Mouse (Mus musculus) liver, embryonic 11.5 days (tissue): ENCODE measurements around the gene Stt3b. TPM values are rescaled to one million over a fixed set of nuclear protein-coding genes. Genes with fewer than 3 reads are reported as not detected.
A peak's percentile ranks its signal among the peaks of the same experiment; 100 is the strongest.

ENCODE experiments used
- ATAC-seq: fragments of 200-750 bp; cut with Nextera tagmentation; replicated peaks from 2 replicates; pipeline ENCODE4 v1.8.0; 2017; ENCODE audit warnings: moderate number of reproducible peaks, mild to moderate bottlenecking, moderate TSS enrichment, moderate library complexity; ENCODE audit not compliant: low FRiP score
- DNase-seq: peaks from one replicate; pipeline ENCODE4 v3.0.0-alpha.2; 2017; ENCODE audit warnings: low spot score
- H3K27ac ChIP-seq: fragments of 300-500 bp; sonication (generic); 2 replicates; pipeline ENCODE4 v1.5.1; 2014; ENCODE audit warnings: mild to moderate bottlenecking, low read depth, low read length, control low read depth
- H3K27me3 ChIP-seq: fragments of 300-500 bp; sonication (generic); replicated peaks from 2 replicates; pipeline ENCODE4 v1.6.1; 2014; ENCODE audit warnings: low read length, mixed read lengths; ENCODE audit not compliant: control insufficient read depth, insufficient read depth
- H3K36me3 ChIP-seq: fragments of 300-500 bp; sonication (generic); 2 replicates; pipeline ENCODE4 v1.6.1; 2014; ENCODE audit warnings: mild to moderate bottlenecking, low read length, moderate library complexity, mixed read lengths; ENCODE audit not compliant: control insufficient read depth, insufficient read depth
- H3K4me1 ChIP-seq: fragments of 300-500 bp; sonication (generic); replicated peaks from 2 replicates; pipeline ENCODE4 v1.6.1; 2014; ENCODE audit warnings: low read length, mixed read lengths; ENCODE audit not compliant: control insufficient read depth, insufficient read depth
- H3K4me2 ChIP-seq: fragments of 300-500 bp; sonication (generic); 2 replicates; pipeline ENCODE4 v1.6.1; 2014; ENCODE audit warnings: mild to moderate bottlenecking, control low read depth, moderate library complexity
- H3K4me3 ChIP-seq: fragments of 300-500 bp; sonication (generic); 2 replicates; pipeline ENCODE4 v1.5.1; 2014; ENCODE audit warnings: low read depth, low read length, control low read depth
- H3K9ac ChIP-seq: fragments of 300-500 bp; sonication (generic); 2 replicates; pipeline ENCODE4 v1.6.1; 2014; ENCODE audit warnings: low read depth, low read length, control low read depth
- H3K9me3 ChIP-seq: fragments of 300-500 bp; sonication (generic); 2 replicates; pipeline ENCODE4 v1.6.1; 2016; ENCODE audit warnings: low read length, inconsistent platforms, mixed read lengths; ENCODE audit not compliant: control insufficient read depth
- WGBS: fragments of 180-500 bp; shearing (Covaris S2); extraction: QIAGEN DNeasy Blood & Tissue Kit; methylation state at CpG from one replicate; pipeline ENCODE4 v1.1.7; 2014; 5-methylcytosine and 5-hydroxymethylcytosine counted together
- polyA plus RNA-seq: library from polyadenylated mRNA; unstranded; fragments of >200 nt; fragmentation: Nextera tagmentation; extraction: Ambion mirVana; gene quantifications from 2 replicates; pipeline ENCODE4 v1.2.1, GENCODE M21; 2014

Stt3b gene
- polyA plus RNA-seq, 1 experiment from 2014 or later: 113 TPM

GRCm38 (mm10) chr9:115309381-115309971 is 745 bp downstream of the Stt3b start:
- WGBS: under 1% methylated on average over 65 of the region's 65 CpGs
- H3K4me1 ChIP-seq: peaks cover 33% of the 10 kb centered on the region
- peak; percentile 11; the same call in 1 of the 2 replicates for ATAC-seq

GRCm38 (mm10) chr9:115308941-115309380 is 1.3 kb downstream of the Stt3b start:
- Histone ChIP-seq H3K4me1 (peaks cover 34% of the 10 kb centered on the region), H3K27me3 (no peaks in the 10 kb centered on the region), H3K9me3 (no peaks in the 10 kb centered on the region), H3K27ac (peak overlapping the region; percentile 96), H3K4me3 (peak overlapping the region; percentile 97), H3K36me3 (no peaks in the 10 kb centered on the region), H3K9ac (peak overlapping the region; percentile 99), H3K4me2 (peak overlapping the region; percentile 85)
- under 1% methylated on average over 18 of the region's 18 CpGs for WGBS
- ATAC-seq (no peak), DNase-seq (peak; percentile 55)

More at GRCm38 (mm10) chr9:115309381-115309971, 745 bp downstream of the Stt3b start:
- Histone ChIP-seq H3K4me2 (peak overlapping the region; percentile 85), H3K36me3 (no peaks in the 10 kb centered on the region), H3K27me3 (no peaks in the 10 kb centered on the region), H3K27ac (peak overlapping the region; percentile 96), H3K9ac (peak overlapping the region; percentile 99), H3K4me3 (peak overlapping the region; percentile 97), H3K9me3 (no peaks in the 10 kb centered on the region)
- no peak for DNase-seq

GRCm38 (mm10) chr9:115308401-115308800 is 1.8 kb downstream of the Stt3b start:
- peaks cover 35% of the 10 kb centered on the region for H3K4me1 ChIP-seq
- H3K27ac ChIP-seq: no peak overlapping the region

GRCm38 (mm10) chr9:115306202-115306601 is 4.0 kb downstream of the Stt3b start:
- Histone ChIP-seq H3K27me3 (no peaks in the 10 kb centered on the region), H3K27ac (no peak overlapping the region), H3K9ac (peak overlapping the region; percentile 13), H3K36me3 (no peaks in the 10 kb centered on the region), H3K4me3 (peak overlapping the region; percentile 97), H3K4me2 (peak overlapping the region; percentile 85), H3K4me1 (peaks cover 52% of the 10 kb centered on the region), H3K9me3 (no peaks in the 10 kb centered on the region)
- 29% methylated on average over 6 of the region's 6 CpGs for WGBS
- DNase-seq (no peak), ATAC-seq (no peak)

More at GRCm38 (mm10) chr9:115308401-115308800, 1.8 kb downstream of the Stt3b start:
- H3K9me3 ChIP-seq: no peaks in the 10 kb centered on the region
- WGBS: 14% methylated on average over 4 of the region's 4 CpGs
- H3K27me3 ChIP-seq: no peaks in the 10 kb centered on the region
- ATAC-seq: no peak
- H3K4me2 ChIP-seq: peak overlapping the region; percentile 85
- H3K4me3 ChIP-seq: peak overlapping the region; percentile 97
- DNase-seq: no peak
- no peaks in the 10 kb centered on the region for H3K36me3 ChIP-seq
- peak overlapping the region; percentile 99 for H3K9ac ChIP-seq

- WGBS: 74% methylated on average over 4 of the region's 4 CpGs
- H3K27me3 ChIP-seq: no peaks in the 10 kb centered on the region
- DNase-seq (no peak), ATAC-seq (no peak)
- peaks cover 61% of the 10 kb centered on the region for H3K4me1 ChIP-seq
- no peak overlapping the region for H3K4me3 ChIP-seq
- H3K27ac ChIP-seq: no peak overlapping the region
- no peak overlapping the region for H3K9ac ChIP-seq
- H3K36me3 ChIP-seq: no peaks in the 10 kb centered on the region
- H3K9me3 ChIP-seq: no peaks in the 10 kb centered on the region
- H3K4me2 ChIP-seq: peak overlapping the region; percentile 11; the same call in 1 of the 2 replicates
Observed at GRCm38 (mm10) chr9:115304149-115304548, 6.1 kb downstream of the Stt3b start.

GRCm38 (mm10) chr9:115301593-115301992 is 8.6 kb downstream of the Stt3b start:
- Histone ChIP-seq H3K4me1 (peaks cover 52% of the 10 kb centered on the region), H3K4me2 (peak overlapping the region; percentile 9; the same call in 1 of the 2 replicates), H3K4me3 (no peak overlapping the region), H3K9ac (no peak overlapping the region), H3K27ac (no peak overlapping the region), H3K36me3 (no peaks in the 10 kb centered on the region), H3K27me3 (no peaks in the 10 kb centered on the region), H3K9me3 (no peaks in the 10 kb centered on the region)
- 85% methylated on average over 7 of the region's 7 CpGs for WGBS
- ATAC-seq: no peak; the same call in 1 of the 2 replicates
- DNase-seq: no peak

GRCm38 (mm10) chr9:115301002-115301579 is 9.1 kb downstream of the Stt3b start:
- Histone ChIP-seq H3K36me3 (no peaks in the 10 kb centered on the region), H3K9me3 (no peaks in the 10 kb centered on the region), H3K4me3 (no peak overlapping the region), H3K27ac (no peak overlapping the region), H3K9ac (no peak overlapping the region), H3K4me1 (peaks cover 47% of the 10 kb centered on the region), H3K27me3 (no peaks in the 10 kb centered on the region), H3K4me2 (0 out of 2 replicates have a peak overlapping the region, but pooled peaks have one; percentile 9)
- ATAC-seq (peak; percentile 77), DNase-seq (no peak)
- WGBS: 72% methylated on average over 6 of the region's 6 CpGs

- H3K4me2 ChIP-seq: no peak overlapping the region
- peaks cover 17% of the 10 kb centered on the region for H3K4me1 ChIP-seq
- ATAC-seq (no peak), DNase-seq (peak; percentile 17)
- H3K27ac ChIP-seq: no peak overlapping the region
- H3K4me3 ChIP-seq: no peak overlapping the region
- WGBS: 82% methylated on average over 7 of the region's 7 CpGs
- H3K27me3 ChIP-seq: no peaks in the 10 kb centered on the region
- H3K9ac ChIP-seq: no peak overlapping the region
- no peaks in the 10 kb centered on the region for H3K9me3 ChIP-seq
- no peaks in the 10 kb centered on the region for H3K36me3 ChIP-seq
Observed at GRCm38 (mm10) chr9:115296738-115297137, 13.5 kb downstream of the Stt3b start.
